Mouse (Mus musculus) forebrain, postnatal 0 days (tissue): ENCODE results near the gene Cldn19. TPM values are rescaled to one million over a fixed set of nuclear protein-coding genes. Genes with fewer than 3 reads are reported as not detected.
A peak's percentile ranks its signal among the peaks of the same experiment; 100 is the strongest.

Source experiments
- ATAC-seq: fragments of 200-750 bp; cut with Nextera tagmentation; 2 replicates; pipeline ENCODE4 v1.8.0; 2017; ENCODE audit warnings: mild to moderate bottlenecking, moderate library complexity
- DNase-seq: peaks from one replicate; pipeline ENCODE4 v3.0.0-alpha.2; 2015
- H3K27ac ChIP-seq: fragments of 300-500 bp; sonication (generic); 2 replicates; pipeline ENCODE4 v1.5.1; 2014; ENCODE audit warnings: low read depth, mild to moderate bottlenecking, antibody characterized with exemption, low read length, moderate library complexity, mixed read lengths
- H3K27me3 ChIP-seq: fragments of 300-500 bp; sonication (generic); 2 replicates; pipeline ENCODE4 v1.6.1; 2014; ENCODE audit warnings: mild to moderate bottlenecking, low read length, mixed read lengths; ENCODE audit not compliant: insufficient read depth
- H3K36me3 ChIP-seq: fragments of 300-500 bp; sonication (generic); 2 replicates; pipeline ENCODE4 v1.6.1; 2014; ENCODE audit warnings: mild to moderate bottlenecking, moderate library complexity; ENCODE audit not compliant: insufficient read depth
- H3K4me1 ChIP-seq: fragments of 300-500 bp; sonication (generic); 2 replicates; pipeline ENCODE4 v1.6.1; 2014; ENCODE audit warnings: antibody characterized with exemption; ENCODE audit not compliant: insufficient read depth
- H3K4me2 ChIP-seq: fragments of 300-500 bp; sonication (generic); 2 replicates; pipeline ENCODE4 v1.6.1; 2014; ENCODE audit warnings: low read depth, mild to moderate bottlenecking, moderate library complexity
- H3K4me3 ChIP-seq: fragments of 300-500 bp; sonication (generic); 2 replicates; pipeline ENCODE4 v1.5.1; 2014; ENCODE audit warnings: low read depth, low read length, mixed read lengths
- H3K9ac ChIP-seq: fragments of 300-500 bp; sonication (generic); 2 replicates; pipeline ENCODE4 v1.6.1; 2014; ENCODE audit warnings: mild to moderate bottlenecking
- H3K9me3 ChIP-seq: fragments of 300-500 bp; sonication (generic); 2 replicates; pipeline ENCODE4 v1.6.1; 2016; ENCODE audit warnings: low read length
- CTCF ChIP-seq: sonication (generic); IDR thresholded peaks from 2 replicates; pipeline ENCODE4 v1.5.1; 2016; ENCODE audit warnings: antibody characterized with exemption, control low read depth, low read depth
- WGBS: fragments of 180-500 bp; shearing (Covaris S2); extraction: QIAGEN DNeasy Blood & Tissue Kit; methylation state at CpG from one replicate; pipeline ENCODE4 v1.1.7; 2014; 5-methylcytosine and 5-hydroxymethylcytosine counted together
- polyA plus RNA-seq: library from polyadenylated mRNA; unstranded; fragments of >200 nt; fragmentation: Nextera tagmentation; extraction: Ambion mirVana; gene quantifications from 2 replicates; pipeline ENCODE4 v1.2.1, GENCODE M21; 2015
- total RNA-seq: library from RNA; depleted of rRNA; stranded (reverse); fragments of >200 nt; gene quantifications from 2 replicates; pipeline ENCODE4 v1.2.3, GENCODE M21; 2014

Gene Cldn19
- total and polyA plus RNA-seq, 2 experiments from 2014 or later, result 0.86 to 1.7 TPM

GRCm38 (mm10) chr4:119242571-119242970 lies 12.6 kb upstream of the Cldn19 start:
- TF ChIP-seq CTCF, result no peak
- no peaks in the 10 kb centered on the region for H3K9me3 ChIP-seq
- H3K4me3 ChIP-seq, result no peak overlapping the region
- H3K4me1 ChIP-seq, result peaks cover 3% of the 10 kb centered on the region; the same call in 1 of the 2 replicates
- DNase-seq (no peak), ATAC-seq (no peak)
- peak overlapping the region; percentile 4; the same call in 1 of the 2 replicates for H3K27ac ChIP-seq
- 93% methylated on average over 12 of the region's 12 CpGs for WGBS
- H3K27me3 ChIP-seq, result no peaks in the 10 kb centered on the region
- no peak overlapping the region for H3K4me2 ChIP-seq
- H3K9ac ChIP-seq, result no peak overlapping the region
- H3K36me3 ChIP-seq, result peaks cover 57% of the 10 kb centered on the region

GRCm38 (mm10) chr4:119244468-119245240 lies 10.6 kb upstream of the Cldn19 start:
- ATAC-seq, result no peak
- Histone ChIP-seq H3K4me3 (no peak overlapping the region), H3K4me2 (no peak overlapping the region), H3K27ac (peak overlapping the region; percentile 45; the same call in 1 of the 2 replicates), H3K4me1 (no peaks in the 10 kb centered on the region), H3K27me3 (no peaks in the 10 kb centered on the region), H3K9me3 (no peaks in the 10 kb centered on the region), H3K36me3 (peaks cover 64% of the 10 kb centered on the region), H3K9ac (no peak overlapping the region)
- 81% methylated on average over 22 of the region's 22 CpGs for WGBS
- no peak for TF ChIP-seq CTCF
- no peak for DNase-seq

DNA sequence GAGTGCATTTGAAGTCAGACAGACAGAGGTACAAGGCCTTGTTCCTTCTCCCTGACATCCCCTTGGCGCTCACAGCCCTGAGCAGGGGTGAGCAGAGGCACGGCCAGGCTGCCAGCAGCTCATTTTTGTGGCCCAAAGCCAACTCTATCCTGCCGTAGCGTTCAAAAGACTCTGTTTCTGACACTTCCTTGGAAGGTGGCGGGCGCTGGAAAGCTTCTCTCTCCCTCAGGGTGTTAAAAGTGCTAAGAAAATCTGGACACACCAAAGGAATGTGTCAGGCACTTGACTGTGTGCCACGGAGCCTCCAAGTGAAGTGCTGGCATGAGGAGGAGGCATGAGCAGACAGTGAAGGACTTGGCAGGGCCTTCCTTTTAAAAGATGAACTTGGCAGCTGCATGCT lies 9.7 kb upstream of the Cldn19 start:
- ATAC-seq, result peak; percentile 47
- no peak overlapping the region for H3K4me3 ChIP-seq
- peak overlapping the region; percentile 45; the same call in 1 of the 2 replicates for H3K27ac ChIP-seq
- H3K4me2 ChIP-seq, result no peak overlapping the region
- no peaks in the 10 kb centered on the region for H3K9me3 ChIP-seq
- no peak for TF ChIP-seq CTCF
- WGBS, result 42% methylated on average over 7 of the region's 7 CpGs
- H3K9ac ChIP-seq, result no peak overlapping the region
- H3K27me3 ChIP-seq, result no peaks in the 10 kb centered on the region
- no peaks in the 10 kb centered on the region for H3K4me1 ChIP-seq
- H3K36me3 ChIP-seq, result peaks cover 64% of the 10 kb centered on the region
- DNase-seq, result peak; percentile 66

DNA sequence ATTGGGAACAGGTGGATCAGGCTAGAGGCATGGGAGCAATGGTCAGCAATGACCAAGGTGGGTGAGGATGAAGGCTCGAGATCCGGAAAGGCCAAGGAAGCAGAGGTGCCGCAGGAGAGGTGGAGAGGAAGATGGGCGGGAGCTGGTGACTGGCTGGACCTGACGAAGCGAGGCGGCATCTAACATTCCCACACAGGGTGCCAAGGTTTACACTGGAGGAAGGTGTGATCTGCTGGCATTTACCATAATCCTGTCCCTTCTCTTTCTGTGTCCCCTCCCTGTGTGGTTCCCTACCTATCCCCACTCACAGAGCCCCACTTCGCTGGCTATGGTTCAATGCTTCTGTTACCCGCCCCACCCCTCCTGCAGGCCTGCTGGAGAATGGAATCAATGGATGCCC lies 9.3 kb upstream of the Cldn19 start:
- H3K27ac ChIP-seq, result no peak overlapping the region
- no peak overlapping the region for H3K4me2 ChIP-seq
- H3K9me3 ChIP-seq, result no peaks in the 10 kb centered on the region
- DNase-seq (no peak), ATAC-seq (no peak)
- TF ChIP-seq CTCF, result no peak
- WGBS, result 75% methylated on average over 9 of the region's 9 CpGs
- H3K4me1 ChIP-seq, result no peaks in the 10 kb centered on the region
- peaks cover 61% of the 10 kb centered on the region for H3K36me3 ChIP-seq
- H3K4me3 ChIP-seq, result no peak overlapping the region
- no peak overlapping the region for H3K9ac ChIP-seq
- H3K27me3 ChIP-seq, result no peaks in the 10 kb centered on the region

DNA sequence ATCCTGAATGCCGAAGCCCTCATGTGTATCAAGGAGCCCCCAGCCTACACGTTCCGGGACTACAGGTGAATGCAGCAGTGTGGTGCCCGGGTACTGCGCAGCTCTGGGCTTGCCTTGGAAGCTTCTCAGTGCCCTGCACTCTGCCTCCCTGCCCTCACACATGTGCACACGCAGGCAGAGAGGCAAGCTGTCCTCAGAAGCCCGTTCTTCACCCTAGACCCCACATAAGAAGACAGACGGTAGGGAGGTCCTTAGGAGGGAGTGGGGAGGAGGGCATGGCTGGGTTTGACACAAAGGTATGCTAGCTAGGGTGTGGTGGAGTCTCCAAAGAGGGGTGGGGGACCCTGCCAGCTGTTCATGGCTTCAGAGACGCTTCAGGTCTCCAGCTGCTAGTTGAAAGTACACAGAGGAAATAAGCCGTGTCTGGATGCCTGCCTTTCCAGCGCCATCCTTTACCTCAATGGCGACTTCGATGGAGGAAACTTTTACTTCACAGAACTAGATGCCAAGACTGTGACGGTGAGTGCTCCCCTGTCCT lies 8.5 kb upstream of the Cldn19 start:
- no peak for TF ChIP-seq CTCF
- no peak overlapping the region for H3K27ac ChIP-seq
- no peaks in the 10 kb centered on the region for H3K4me1 ChIP-seq
- DNase-seq (no peak), ATAC-seq (no peak)
- 75% methylated on average over 14 of the region's 14 CpGs for WGBS
- H3K9ac ChIP-seq, result no peak overlapping the region
- H3K27me3 ChIP-seq, result no peaks in the 10 kb centered on the region
- H3K4me2 ChIP-seq, result no peak overlapping the region
- no peaks in the 10 kb centered on the region for H3K9me3 ChIP-seq
- peaks cover 53% of the 10 kb centered on the region for H3K36me3 ChIP-seq
- H3K4me3 ChIP-seq, result no peak overlapping the region

DNA sequence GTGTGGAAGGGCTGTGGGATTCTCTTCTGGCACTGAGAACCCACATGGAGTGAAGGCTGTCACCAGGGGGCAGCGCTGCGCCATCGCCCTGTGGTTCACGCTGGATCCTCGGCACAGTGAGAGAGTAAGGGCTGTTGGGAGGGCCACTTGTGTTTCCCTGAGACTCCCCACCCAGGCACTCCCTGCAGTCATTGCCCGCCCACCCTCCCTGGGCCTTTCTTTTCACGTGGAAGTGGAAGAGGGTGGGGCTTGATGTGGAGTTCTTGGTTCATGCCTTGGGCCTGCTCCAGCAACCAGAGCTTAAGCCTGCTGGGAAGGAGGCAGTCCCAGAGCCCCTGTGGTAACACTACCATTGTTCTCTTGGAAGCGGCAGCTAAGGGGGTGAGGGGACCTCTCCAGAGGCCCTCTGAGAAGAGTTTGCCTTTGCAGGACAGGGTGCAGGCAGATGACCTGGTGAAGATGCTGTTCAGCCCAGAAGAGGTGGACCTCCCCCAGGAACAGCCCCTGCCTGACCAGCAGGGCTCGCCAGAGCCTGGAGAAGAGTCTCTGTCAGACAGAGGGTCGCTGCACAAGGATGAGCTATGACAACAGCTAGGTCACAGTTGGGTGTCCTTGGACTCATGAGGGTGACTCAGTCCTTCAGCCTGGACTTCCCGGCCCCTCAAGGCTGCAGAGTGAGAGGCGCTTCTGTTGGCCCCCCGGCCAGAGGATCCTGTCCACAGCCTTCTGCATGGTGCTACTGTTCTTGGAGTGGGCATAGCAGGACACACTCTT lies 7.6 kb upstream of the Cldn19 start:
- H3K4me1 ChIP-seq, result no peaks in the 10 kb centered on the region
- no peak overlapping the region for H3K4me2 ChIP-seq
- H3K27ac ChIP-seq, result peak overlapping the region; percentile 29; the same call in 1 of the 2 replicates
- DNase-seq (peak; percentile 68), ATAC-seq (peak; percentile 62)
- TF ChIP-seq CTCF, result peak; percentile 82
- H3K27me3 ChIP-seq, result no peaks in the 10 kb centered on the region
- H3K9me3 ChIP-seq, result no peaks in the 10 kb centered on the region
- H3K4me3 ChIP-seq, result no peak overlapping the region
- peaks cover 46% of the 10 kb centered on the region for H3K36me3 ChIP-seq
- 23% methylated on average over 13 of the region's 13 CpGs for WGBS
- no peak overlapping the region for H3K9ac ChIP-seq
